Mouse (Mus musculus): ENCODE measurements around the gene Abi3.

The Abi3 gene

DNA sequence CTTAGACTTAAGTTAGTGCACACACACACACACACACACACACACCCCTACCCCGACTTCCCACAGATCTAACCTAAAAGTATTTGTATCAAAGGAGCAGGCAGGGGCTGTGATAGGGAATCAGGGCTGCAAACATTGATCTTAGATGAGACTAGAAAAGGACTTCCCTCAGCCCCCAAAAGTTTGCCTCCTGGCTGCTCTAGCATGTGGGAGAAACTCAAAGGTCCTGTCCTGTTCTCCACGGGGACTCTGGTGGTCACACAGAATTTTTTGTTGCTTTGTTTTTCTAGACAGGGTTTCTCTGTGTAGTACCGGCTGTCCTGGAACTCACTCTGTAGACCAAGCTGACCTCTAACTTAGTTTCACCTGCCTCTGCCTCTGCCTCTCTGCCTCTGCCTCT is 16.7 kb downstream of the Abi3 start:
- DNase-seq (ENCODE audit: low read depth) = no peak

DNA sequence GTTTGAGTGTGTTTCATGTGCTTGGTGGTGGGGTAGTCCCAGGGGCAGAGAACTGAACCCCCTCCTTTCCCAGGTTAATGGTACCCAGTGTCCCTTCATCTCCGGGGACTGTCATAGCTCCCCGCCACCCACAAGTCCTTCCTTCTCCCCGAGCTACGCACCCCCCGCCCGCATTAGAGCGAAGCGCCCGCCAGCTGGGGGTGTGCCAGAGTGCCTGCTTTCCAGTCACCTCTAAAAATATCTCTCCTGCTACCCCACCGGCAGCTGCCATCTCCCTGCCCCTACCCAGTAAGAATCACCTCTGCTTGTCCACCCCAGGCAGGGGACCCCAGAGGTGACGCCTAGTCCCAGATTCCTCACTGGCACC is 17.4 kb downstream of the Abi3 start:
- DNase-seq (ENCODE audit: low read depth) = no peak

DNA sequence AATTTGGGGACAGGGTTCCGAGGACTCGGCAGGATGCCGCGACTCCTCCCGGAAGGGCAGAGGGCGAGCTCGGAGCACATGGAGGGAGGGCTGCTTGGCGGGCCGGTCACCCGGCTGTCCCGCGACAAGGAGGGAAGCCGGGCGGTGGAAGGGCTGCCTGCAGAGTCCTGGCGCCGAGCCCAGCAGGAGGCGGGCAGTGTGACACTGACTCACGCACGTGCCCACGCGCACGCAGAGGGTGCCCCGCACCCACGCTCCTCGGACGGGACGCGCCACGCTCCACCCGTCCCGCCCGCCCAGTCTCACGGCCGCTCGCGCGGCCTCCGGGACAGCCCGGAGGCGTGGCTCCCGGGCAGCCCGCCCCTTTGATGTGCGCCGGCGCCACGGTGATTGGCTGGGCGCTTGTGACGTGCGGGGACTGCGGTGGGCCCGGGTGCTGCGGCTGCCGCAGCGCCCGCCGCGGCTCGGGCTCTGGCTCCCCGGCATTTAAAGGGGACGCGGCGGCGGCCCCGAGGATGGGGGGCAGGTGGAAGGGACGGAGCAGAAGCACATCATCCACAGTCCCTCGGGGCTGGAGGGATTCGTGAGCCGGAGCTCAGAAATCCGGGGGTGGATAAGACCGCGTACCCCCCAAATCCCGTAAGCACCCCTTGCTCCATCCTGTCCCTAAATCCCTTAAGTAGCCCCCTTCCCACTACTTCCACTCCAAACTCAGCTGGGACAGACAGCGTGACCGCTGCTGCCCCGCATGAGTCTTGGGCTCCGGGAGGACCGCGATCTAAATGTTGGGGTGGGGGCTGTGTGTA is 18.0 kb downstream of the Abi3 start, which contains the start of gene Phospho1:
Gene Phospho1 (plus strand): TSS at position 429 of the 806 bp plus-strand sequence.
- peak; percentile 88 for DNase-seq (ENCODE audit: low read depth)

DNA sequence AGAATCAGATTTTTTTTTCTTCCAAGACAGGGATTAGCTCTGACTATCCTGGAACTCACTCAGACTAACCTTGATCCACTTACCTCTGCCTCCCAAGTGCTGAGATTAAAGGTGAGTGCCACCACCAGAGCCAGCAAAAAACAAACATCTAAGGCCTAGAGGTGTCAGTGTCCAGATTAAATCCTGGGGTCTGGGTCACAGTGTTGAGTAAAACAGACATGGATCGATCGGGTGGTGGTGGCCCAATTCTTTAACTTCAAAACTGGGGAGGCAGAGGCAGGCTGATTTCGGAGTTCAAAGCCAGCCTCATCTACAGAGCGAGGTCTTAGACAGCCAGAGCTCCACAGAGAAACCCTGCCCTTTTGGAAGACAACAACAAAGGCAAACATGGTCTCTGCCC is 19.8 kb downstream of the Abi3 start:
- DNase-seq (ENCODE audit: low read depth) = no peak

DNA sequence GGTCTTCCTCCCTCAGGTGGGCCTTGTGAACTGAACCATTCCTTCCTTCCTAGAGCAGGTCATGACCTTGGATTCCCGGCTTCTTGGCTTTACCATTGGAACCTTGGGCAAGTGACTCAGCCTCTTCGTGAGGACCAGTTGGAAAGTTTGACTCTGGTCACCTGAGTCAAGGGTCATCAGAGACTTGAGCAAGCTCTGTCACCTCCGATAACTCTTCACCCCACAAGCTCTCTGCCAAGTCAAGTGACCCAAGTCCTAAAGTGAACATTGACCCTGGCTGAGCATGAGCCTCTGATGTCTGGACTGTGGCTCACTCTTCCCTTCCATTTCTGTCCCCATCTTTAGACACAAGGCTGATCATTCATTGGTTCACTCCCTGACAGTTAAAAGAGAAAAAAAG is 20.8 kb downstream of the Abi3 start:
- no peak for DNase-seq (ENCODE audit: low read depth)

DNA sequence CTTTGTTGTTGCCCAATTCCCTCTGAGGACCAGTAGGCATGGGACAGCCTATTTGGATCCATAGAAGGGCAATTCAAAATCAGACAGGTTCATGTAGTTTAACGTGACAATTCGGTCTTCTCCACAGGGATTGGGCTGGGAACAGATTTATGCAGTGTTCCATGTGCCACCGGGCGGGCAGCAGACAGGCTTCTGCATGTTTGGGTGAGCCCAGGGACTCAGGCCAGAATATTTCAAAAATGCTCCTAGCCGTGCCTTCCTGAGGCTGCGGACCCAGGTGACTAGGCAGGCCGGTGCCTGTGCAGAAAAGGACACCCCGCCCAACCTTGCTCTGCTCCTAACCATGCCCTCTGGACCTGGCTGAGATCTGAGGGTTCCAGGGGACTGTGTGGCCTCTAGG is 23.1 kb downstream of the Abi3 start:
- no peak for DNase-seq (ENCODE audit: low read depth)

DNA sequence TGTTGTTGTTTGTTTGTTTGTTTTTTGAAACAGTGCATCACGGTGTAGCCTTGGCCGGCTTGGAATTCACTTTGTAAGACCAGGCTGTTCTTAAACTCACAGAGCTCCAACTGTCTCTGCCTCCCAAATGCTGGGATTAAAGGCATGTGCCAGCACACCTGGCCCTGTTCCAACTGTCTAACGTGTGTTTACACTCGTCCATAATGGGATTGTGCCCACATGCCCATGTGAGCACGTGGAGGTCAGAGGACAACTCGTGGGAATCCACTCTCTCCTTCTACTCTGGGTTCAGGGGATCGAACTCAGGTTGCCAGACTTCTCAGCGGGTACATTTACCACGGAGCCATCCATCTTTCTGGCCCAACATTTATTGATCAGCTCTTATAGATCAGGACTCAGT is 26.9 kb downstream of the Abi3 start:
- no peak for DNase-seq (ENCODE audit: low read depth)

DNA sequence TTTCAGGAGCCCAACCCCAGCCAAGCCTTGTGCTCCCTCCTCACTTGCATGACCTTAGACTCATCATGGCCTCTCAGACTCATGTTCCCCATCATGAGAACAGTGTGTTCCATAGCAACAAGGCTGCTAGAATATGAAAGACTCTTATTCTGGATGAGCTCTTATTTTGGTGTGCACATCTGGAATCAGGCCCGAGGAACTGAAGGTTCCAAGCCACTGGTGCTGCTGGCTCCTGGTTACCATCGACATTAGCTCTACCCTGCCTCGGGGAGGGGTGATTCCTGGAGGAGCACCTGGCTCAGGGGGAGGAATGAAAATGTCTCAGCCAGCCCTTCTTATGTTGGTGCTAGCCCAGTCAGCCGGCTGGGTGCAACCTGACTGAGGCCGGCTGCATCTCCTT is 27.4 kb downstream of the Abi3 start:
- no peak for DNase-seq (ENCODE audit: low read depth)

DNA sequence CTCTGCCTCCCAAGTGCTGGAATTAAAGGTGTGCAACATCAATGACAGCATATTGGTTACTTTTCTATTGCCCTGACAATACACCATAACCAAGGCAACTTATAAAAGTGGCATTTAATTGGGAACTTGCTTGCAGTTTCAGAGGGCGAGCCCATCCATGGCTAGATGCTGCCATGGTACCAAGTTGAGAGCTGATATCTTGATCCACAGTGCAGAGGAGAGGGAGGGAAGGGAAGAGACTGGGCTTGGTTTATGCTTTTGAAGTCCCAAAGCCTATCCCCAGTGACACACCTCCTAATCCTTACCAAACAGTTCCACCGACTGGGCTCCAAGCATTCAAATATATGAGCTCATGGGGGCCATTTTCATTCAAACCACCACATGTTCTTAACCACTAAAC is 28.2 kb downstream of the Abi3 start:
- no peak for DNase-seq (ENCODE audit: low read depth)

DNA sequence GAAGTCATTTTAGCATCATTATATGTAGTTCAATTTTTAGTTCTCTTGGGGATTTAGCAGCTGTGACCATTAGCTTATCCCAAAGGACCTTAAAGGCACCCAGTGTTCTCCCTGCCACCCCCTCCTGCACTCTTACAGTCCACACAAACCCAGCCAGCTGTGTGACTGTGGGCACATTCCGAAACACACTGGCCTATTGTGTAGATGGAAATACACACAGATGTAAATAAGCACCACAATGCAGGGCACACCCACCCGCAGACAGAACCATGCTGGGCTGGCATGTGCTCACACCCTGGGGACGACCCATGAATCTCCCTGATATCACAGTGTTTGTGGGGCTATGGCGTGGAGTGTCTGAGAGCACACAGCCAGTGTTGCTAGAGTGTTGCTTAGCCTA is 30.1 kb downstream of the Abi3 start:
- DNase-seq (ENCODE audit: low read depth) = no peak

DNA sequence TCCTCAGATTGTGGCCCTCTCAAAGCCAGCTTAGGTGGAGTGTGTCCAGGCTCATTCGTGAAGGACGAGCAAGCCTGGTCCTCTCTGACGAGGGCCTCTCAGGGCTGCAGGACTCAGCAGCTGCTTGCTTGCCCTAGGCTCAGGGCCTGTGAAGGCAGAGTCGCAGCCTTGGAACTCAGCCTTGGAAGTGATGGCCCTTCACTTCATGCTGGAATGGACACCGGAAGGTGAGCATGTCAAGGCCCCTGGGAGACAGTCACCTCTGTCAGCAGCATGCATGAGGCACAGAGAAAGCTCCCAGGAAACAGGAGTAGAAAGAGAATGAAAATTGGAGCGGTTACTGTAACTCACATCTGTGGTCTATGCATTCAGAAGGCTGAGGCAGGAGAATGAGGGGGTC is 30.5 kb downstream of the Abi3 start:
- no peak for DNase-seq (ENCODE audit: low read depth)

DNA sequence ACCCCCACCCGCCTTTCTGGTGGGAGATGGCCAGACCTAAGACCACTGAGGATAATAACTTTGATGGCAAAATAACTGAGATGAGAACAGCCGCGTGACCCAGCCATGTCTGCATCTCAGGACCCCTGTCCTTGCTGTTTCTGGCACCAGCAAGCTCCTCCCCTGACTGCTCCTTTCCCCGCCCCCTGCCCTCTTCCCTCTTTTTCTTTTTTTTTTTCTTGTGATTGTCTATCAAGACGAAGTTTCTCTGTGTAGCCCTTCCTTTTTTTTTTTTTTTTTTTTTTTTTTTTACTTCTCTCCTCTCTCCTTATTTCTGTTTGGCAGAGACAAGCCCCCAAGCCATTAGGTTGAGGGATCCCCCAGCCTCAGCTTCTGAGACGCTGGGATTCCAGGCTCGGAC is 31.4 kb downstream of the Abi3 start:
- DNase-seq (ENCODE audit: low read depth) = no peak

DNA sequence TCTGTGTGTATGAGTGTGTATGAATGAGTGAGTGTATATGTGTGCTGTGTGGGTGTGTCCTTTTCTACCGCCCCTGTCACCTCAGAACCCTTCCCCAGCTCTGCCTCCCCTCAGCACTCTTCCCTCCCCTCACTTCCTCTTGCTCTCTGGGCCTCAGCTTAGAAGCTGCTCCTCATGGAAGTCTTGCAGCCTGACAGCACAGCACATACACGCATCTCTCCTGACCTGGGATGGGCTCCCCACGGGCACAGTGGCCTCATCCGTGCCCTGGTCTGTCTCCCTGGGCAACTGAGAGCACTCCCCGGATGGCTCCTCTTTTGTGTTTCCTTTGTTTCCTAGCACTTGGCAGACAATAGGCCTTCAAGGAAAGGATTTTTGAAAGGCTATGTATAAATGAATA is 32.7 kb downstream of the Abi3 start:
- no peak for DNase-seq (ENCODE audit: low read depth)

DNA sequence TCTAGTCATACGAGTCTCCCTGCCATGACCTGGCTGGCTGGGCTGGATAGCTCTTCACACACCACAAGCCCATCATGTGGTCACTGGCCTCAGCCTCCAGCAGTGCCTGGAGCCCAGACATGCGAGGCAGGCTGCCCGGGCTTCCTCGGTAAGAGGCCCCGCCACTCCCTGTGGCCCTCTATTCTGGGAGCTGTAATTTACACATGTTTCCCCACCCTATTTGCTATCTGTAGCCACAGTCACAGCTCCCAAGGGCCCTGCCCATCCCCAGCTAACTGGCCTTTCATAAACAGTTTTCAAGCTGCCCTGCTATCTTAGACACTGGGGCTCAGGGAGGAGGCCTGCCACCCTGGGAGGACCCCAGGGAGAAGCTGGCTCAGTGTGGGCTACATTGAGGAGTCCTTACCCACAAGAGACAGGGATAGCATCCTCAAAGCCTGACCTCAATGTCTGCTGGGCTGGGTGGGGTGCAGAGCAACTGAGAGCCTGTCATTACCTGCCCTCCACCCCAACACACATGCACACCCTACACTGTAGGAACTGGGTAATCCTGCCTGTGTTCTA is 33.7 kb downstream of the Abi3 start:
- DNase-seq (ENCODE audit: low read depth) = no peak

DNA sequence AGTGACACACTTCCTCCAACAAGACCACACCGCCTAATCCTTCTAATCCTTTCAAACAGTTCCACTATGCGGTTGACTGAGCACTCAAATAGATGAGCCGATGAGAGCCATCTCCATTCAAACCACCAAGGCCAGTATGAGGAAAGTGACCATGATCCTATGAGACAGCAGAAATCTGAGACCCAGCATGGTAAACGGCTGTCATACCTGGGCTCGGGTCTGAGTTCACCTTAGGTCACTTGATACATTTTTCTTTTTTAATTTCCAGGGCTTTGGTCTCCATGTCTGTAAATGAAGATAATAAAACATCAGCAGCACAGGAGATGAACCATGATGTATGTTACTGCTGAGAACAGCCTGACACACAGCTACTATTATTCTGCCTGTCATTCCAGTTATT is 34.4 kb downstream of the Abi3 start:
- DNase-seq (ENCODE audit: low read depth) = no peak

DNA sequence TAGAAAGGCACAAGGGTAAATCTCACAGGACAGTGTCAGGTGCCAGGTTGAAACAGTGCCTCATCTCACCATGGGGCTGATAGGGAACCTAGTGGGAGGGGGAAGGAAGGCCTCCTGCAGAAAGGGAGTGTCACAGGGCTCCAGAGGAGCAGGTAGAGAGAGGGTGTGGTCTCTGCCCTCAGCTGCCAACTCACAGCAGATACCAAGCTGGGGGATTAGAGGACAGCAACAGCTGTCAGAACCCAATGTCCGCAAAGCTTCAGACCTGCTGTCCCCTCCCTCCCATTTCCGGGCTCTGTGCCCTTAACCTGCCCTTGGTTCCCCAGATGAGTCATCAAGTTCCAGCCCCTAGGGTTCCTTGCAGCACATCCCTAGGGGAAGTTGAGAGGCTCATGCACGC is 36.7 kb downstream of the Abi3 start:
- DNase-seq (ENCODE audit: low read depth) = peak; percentile 66

DNA sequence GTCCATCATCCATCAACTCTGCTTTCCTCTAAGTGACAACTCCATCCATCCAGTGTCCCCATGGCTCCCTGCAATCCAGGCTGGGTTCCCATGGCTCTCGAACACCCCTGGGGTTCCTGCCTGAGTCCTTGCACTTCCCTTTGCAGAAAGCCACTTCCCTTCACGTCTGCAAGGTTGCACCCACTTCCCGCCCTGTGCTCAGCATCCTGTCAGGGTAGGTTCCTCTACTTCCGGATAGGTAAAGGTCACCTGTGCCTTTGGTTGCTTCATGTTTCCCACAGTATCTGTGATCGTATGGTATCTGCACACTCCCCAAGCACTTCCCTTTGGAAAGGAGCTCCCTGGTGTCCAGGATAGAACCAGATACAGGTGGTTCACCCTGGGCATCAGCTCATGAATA is 37.3 kb downstream of the Abi3 start:
- DNase-seq (ENCODE audit: low read depth) = no peak

DNA sequence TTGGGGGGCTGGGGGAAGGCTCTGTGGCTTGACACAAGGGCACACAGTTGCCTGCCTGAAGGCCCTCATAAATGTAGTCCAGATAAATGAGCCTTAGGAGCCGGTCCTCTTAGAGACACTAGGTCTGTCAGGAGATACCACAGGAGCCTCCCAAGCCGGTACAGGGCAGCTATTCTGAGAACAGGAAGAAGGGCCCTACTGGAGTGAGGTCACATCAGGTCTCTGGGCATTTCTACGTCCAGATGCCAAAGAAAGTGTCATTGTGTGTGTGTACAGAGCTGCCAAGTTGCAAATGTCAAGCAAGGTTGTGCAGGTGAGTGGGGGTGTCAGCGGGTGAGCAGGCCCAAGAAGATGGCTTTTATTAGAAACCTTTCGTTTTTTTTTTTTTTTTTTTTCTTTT is 46.7 kb downstream of the Abi3 start:
- DNase-seq (ENCODE audit: low read depth) = no peak

DNA sequence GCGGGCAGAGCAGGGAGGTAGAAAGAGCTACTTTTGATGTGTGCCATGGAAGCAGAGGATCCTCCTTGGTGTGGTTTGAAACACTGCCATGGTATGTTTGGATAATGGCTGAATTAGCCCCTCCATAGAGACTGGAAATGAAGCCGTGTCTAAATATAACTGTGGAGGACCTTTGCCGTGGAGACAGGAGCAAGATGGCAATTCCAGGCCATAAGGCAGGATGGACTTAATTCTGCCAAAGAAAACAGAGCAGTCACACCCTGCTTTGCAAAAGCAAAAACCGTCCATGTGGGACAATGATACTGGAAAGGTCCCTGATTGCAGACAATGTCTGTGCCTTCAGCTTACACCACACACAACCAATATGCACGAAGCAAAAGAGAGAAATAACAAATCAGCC is 48.1 kb downstream of the Abi3 start:
- no peak for DNase-seq (ENCODE audit: low read depth)

DNA sequence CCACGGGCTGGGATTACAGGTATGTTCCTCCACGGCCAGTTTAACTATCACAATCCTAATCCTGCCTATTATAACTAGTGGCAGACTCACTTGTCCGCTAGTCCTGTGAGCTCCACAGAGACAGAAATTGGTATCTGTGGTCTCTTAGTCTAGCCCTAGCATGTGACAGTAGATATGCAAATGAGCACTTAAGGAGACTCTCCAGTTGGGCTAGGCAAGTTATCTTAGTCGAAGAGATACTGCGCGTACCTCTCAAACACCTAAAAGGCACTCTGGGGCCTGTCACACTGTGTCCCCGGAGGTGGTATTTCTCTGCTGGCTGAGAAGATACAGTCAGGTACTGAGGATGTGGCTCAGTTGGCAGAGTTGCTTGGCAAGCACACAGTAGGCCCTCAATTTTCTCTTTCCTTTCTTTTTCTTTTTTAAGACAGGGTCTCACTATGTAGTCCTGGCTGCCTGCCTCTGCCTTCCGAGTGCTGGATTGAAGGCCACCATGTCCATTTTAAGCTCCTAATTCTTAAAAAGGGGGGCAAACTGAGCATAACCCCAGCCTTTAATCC is 49.2 kb downstream of the Abi3 start:
- DNase-seq (ENCODE audit: low read depth) = no peak

DNA sequence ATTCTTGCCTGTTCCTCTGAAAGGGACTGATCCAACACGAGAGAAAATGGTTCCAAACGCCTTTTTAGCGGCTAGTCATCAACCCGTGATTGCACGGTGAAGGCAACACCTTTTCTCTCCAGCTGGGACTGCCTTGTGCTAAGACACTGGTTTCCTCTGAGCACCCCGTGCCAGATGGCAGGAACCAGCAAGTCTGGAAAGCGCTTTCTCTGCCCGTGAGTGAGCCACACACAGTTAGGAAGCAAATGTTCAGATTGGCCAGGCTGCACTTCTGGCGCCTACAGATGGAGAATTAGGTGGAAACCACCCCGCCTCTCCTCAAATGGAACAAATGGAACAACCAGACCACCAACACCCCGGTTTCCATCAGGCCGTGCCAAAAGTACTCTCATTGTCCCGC is 50.5 kb downstream of the Abi3 start:
- DNase-seq (ENCODE audit: low read depth) = no peak

DNA sequence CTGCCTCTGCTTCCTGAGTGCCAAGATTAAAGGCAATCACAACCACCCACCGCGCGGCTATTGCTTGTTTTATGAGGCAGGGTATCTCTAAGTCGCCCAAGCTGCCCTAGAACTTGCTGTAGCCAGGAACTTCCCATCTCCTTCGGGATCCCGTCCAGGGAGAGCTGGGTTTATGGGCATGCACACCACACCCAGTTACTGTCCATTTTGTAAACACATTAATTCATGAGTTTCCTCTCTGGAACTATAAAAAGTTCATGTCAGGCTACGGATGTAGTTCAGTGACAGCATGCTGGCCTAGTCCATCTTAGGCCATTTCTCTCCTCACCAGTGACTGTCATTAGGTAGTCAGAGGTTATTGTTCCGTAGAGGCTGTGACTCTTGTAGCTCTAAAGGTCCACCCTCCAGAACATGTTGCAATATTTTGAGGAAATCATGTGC is 52.8 kb downstream of the Abi3 start:
- peak; percentile 29 for DNase-seq (ENCODE audit: low read depth)

DNA sequence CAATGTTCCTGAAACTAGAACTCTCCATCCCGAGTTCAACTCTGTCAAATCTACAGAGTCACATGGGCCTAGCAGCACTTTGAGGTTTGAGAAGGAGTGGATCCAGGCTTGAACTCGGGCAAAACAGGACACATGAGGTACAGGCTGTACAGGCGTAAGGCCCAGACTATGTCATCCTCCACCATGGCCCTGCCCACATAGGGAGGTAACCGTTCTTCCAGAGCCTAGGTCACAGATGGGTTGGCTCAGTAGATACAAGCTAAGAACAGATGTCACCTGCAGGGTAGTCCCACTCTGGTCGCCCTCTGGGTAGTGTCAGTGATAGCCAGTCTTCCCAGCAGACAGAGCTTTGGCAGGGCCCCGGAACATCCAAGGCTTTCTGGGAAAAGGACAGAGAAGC is 55.8 kb downstream of the Abi3 start:
- no peak for DNase-seq (ENCODE audit: low read depth)

DNA sequence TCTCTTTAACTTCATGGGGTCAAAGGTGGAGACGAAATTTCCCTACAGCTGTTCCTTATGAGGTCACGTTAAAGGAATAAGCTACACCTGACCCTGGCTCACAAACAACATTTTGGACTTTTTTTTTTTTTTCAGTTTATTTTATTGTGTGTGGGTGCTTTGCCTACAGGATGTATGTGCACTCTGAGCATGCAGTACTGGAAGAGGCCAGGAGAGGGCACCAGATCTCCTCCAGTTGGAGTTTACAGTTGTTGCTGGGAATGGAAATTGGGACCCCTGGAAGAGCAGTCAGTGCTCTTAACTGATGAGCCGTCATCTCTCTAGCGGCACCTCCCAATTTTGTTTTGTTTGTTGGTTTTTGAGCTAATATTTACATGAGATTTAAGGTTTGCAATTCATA is 56.6 kb downstream of the Abi3 start:
- DNase-seq (ENCODE audit: low read depth) = no peak

Data from 416B (cell line).